Mouse (Mus musculus): Measurements from ENCODE around the gene Ifi27l2b.

- TF ChIP-seq CTCF (IDR thresholded peaks at IDR 0.05; ENCODE audit: low read depth, low read length) (no peak), GATA1 (IDR thresholded peaks at IDR 0.05; ENCODE audit: borderline replicate concordance, low read length) (no peak), TAL1 (conservative IDR thresholded peaks at IDR 0.05; ENCODE audit: low read depth, low read length) (no peak), GATA2 (IDR thresholded peaks at IDR 0.05; ENCODE audit: borderline replicate concordance, low read depth, low read length) (no peak), POLR2AphosphoS5 (IDR thresholded peaks at IDR 0.05; ENCODE audit: insufficient replicate concordance, low read depth, low read length) (no peak)
These were observed 19.4 kb downstream of the Ifi27l2b start for GRCm38 (mm10) chr12:103437601-103438000.

Data from G1E (cell line).